Mouse (Mus musculus) megakaryocyte, embryonic 14.5 days (primary cell): ENCODE results near the gene Olfr60. TPM values are rescaled to one million over a fixed set of nuclear protein-coding genes. Genes with fewer than 3 reads are reported as not detected.

Experiments used
- H3K27me3 ChIP-seq: replicated peaks from 2 replicates; pipeline ENCODE3; 2012; ENCODE audit warnings: inconsistent platforms
- H3K36me3 ChIP-seq: replicated peaks from 2 replicates; pipeline ENCODE3; 2012; ENCODE audit warnings: low read length, inconsistent platforms, mixed read lengths
- H3K4me1 ChIP-seq: 2 replicates; pipeline ENCODE4 v1.6.1; 2012; ENCODE audit warnings: inconsistent platforms
- H3K4me3 ChIP-seq: replicated peaks from 2 replicates; pipeline ENCODE3; 2012; ENCODE audit warnings: moderate library complexity, mild to moderate bottlenecking, inconsistent platforms
- H3K9me3 ChIP-seq: 2 replicates; pipeline ENCODE4 v1.6.1; 2012; ENCODE audit warnings: inconsistent platforms
- FLI1 ChIP-seq: IDR thresholded peaks from 2 replicates; pipeline ENCODE4 v1.6.1; 2012; ENCODE audit warnings: low read length, inconsistent platforms, mixed read lengths
- GATA1 ChIP-seq: IDR thresholded peaks from 3 replicates; pipeline ENCODE4 v1.6.1; 2012; ENCODE audit warnings: mixed read lengths, low read length, inconsistent platforms, borderline replicate concordance
- polyA plus RNA-seq: library from polyadenylated mRNA; stranded (reverse); fragments of >175 nt; gene quantifications from 2 replicates; pipeline ENCODE4 v1.2.3, GENCODE M21; 2012; ENCODE audit warnings: low replicate concordance; ENCODE audit not compliant: insufficient read depth

The Olfr60 gene
- polyA plus RNA-seq, 1 experiment, result not detected

DNA sequence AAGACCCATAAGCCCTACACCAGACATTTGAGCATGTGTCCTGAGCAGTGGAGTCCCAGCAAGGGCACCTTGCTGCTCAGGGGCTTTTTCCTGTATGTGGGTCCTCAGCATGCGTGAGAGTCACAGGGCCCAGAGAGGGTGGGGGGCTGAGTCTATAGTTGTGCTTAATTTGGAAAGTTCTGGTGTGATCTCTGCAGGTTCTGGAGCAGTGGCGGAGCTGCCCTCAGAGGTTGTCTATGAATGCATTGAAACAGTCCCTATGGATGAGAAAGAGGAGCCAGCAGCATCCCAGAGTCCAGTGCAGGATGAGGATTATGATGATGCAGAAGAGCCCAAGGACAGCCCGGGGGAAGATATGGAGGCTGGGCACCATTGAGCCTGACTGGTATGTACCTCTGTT is 62.1 kb downstream of the Olfr60 start:
- H3K27me3 ChIP-seq, result peaks cover 2% of the 10 kb centered on the region
- TF ChIP-seq FLI1 (no peak), GATA1 (no peak)

DNA sequence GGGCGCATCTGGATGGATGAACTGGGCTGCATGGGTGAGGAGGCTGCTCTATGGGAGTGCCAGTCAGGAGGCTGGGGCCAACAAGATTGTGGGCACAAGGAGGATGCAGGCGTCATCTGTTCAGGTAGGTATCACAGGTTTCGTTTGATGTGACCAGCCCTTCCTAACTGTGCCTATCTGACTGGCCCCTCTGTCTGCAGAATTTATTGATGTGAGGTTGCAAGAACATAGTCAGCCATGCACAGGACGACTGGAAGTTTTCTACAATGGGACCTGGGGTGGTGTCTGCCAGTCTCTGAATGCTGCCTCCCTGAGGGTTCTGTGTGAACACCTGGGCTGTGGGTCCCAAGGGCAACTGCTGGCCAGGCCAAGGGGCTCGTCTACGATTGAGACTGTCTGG is 64.6 kb downstream of the Olfr60 start:
- Histone ChIP-seq H3K9me3 (no peaks in the 10 kb centered on the region; the same call in 1 of the 2 replicates), H3K4me1 (no peaks in the 10 kb centered on the region), H3K27me3 (peaks cover 2% of the 10 kb centered on the region), H3K4me3 (no peak overlapping the region), H3K36me3 (no peaks in the 10 kb centered on the region)
- no peak for TF ChIP-seq GATA1
- TF ChIP-seq FLI1, result no peak

More for the DNA sequence above, 62.1 kb downstream of the Olfr60 start:
- Histone ChIP-seq H3K9me3 (no peaks in the 10 kb centered on the region; the same call in 1 of the 2 replicates), H3K4me1 (no peaks in the 10 kb centered on the region), H3K4me3 (no peak overlapping the region), H3K36me3 (no peaks in the 10 kb centered on the region)

DNA sequence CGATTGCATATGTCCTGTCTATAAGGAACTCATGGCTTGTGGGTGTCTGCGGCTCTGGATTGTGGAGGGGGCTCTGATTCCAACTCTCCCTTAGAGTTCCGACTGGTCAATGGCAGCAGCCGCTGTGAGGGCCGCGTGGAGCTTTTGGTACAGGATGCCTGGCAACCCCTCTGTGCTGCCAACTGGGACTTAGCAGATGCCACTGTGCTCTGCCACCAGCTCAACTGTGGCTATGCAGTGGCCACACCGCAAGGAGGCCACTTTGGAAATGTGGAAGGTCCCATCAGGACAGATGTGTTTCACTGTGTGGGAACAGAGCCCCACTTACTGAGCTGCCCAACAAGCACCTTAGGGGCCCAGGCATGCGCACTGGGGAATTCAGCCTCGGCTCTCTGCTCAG is 65.7 kb downstream of the Olfr60 start:
- Histone ChIP-seq H3K4me3 (no peak overlapping the region), H3K4me1 (no peaks in the 10 kb centered on the region), H3K9me3 (no peaks in the 10 kb centered on the region; the same call in 1 of the 2 replicates), H3K36me3 (no peaks in the 10 kb centered on the region), H3K27me3 (peaks cover 2% of the 10 kb centered on the region)
- TF ChIP-seq FLI1, result no peak
- no peak for TF ChIP-seq GATA1

Other genes starting within 250 kb of the Olfr60 start
- gene Paox, start 245.9 kb downstream of the Olfr60 start, polyA plus RNA-seq, result 2.9 and 4.3 TPM in 2 replicates
- 5.5 TPM in 1 of 2 replicates, not detected in the other for gene Echs1, start 245.2 kb downstream of the Olfr60 start, polyA plus RNA-seq
- gene Mtg1, start 224.1 kb downstream of the Olfr60 start, polyA plus RNA-seq, result 6.6 TPM in 1 of 2 replicates, not detected in the other
- not detected in 2 replicates for gene Sprn, start 206.8 kb downstream of the Olfr60 start, polyA plus RNA-seq
- not detected in 2 replicates for gene Olfr522, start 196.9 kb downstream of the Olfr60 start, polyA plus RNA-seq
- gene Olfr523, start 188.5 kb downstream of the Olfr60 start, polyA plus RNA-seq, result not detected in 2 replicates
- not detected in 2 replicates for gene Olfr524, start 155.7 kb downstream of the Olfr60 start, polyA plus RNA-seq
- gene Cd163l1, start 143.4 kb downstream of the Olfr60 start, polyA plus RNA-seq, result 0.15 TPM in 1 of 2 replicates, not detected in the other
- gene 5830411N06Rik, start 114.4 kb downstream of the Olfr60 start, polyA plus RNA-seq, result not detected in 2 replicates
- gene Olfr525, start 40.8 kb downstream of the Olfr60 start, polyA plus RNA-seq, result not detected in 2 replicates
- 0.71 TPM in 1 of 2 replicates, not detected in the other for gene Olfr527, start 27.7 kb downstream of the Olfr60 start, polyA plus RNA-seq
- gene Olfr530, start 14.7 kb upstream of the Olfr60 start, polyA plus RNA-seq, result not detected in 2 replicates
- gene Olfr531, start 41.2 kb upstream of the Olfr60 start, polyA plus RNA-seq, result not detected in 2 replicates
- gene Olfr532, start 60.0 kb upstream of the Olfr60 start, polyA plus RNA-seq, result not detected in 2 replicates
- gene Olfr533, start 101.7 kb upstream of the Olfr60 start, polyA plus RNA-seq, result not detected in 2 replicates
- not detected in 2 replicates for gene Olfr535, start 122.5 kb upstream of the Olfr60 start, polyA plus RNA-seq
- not detected in 2 replicates for gene Olfr536, start 145.7 kb upstream of the Olfr60 start, polyA plus RNA-seq
- not detected in 2 replicates for gene Olfr538, start 206.2 kb upstream of the Olfr60 start, polyA plus RNA-seq
- gene Olfr46, start 239.6 kb upstream of the Olfr60 start, polyA plus RNA-seq, result not detected in 2 replicates